Mouse (Mus musculus) central nervous system, embryonic 18 days (tissue): ENCODE measurements around the gene Olfr747. TPM values are rescaled to one million over a fixed set of nuclear protein-coding genes. Genes with fewer than 3 reads are reported as not detected.

ENCODE experiments used
- polyA plus RNA-seq: library from polyadenylated mRNA; depleted of rRNA; stranded (reverse); fragments of >200 nt; gene quantifications from 2 replicates; pipeline ENCODE4 v1.2.3, GENCODE M21; 2012; rRNA removed

Gene Olfr747
- not detected in 2 replicates for polyA plus RNA-seq

GRCm38 (mm10) chr14:50693106-50693505, at the start of gene Olfr747:
Gene Olfr747 (minus strand): TSS chr14:50693206.

GRCm38 (mm10) chr14:50707073-50707472, 14.1 kb upstream of the Olfr747 start, which contains the start of gene Olfr748:
Gene Olfr748 (plus strand): TSS chr14:50707373.

GRCm38 (mm10) chr14:50646783-50647182, 46.2 kb downstream of the Olfr747 start, which contains the start of gene Olfr746:
Gene Olfr746 (plus strand): TSS chr14:50647083.

GRCm38 (mm10) chr14:50639088-50639487, 53.9 kb downstream of the Olfr747 start, which contains the start of gene Olfr745:
Gene Olfr745 (plus strand): TSS chr14:50639388.

Other genes starting within 250 kb of the Olfr747 start
- not detected in 2 replicates for gene Olfr740, start 247.7 kb downstream of the Olfr747 start, polyA plus RNA-seq
- not detected in 2 replicates for gene Olfr741, start 220.5 kb downstream of the Olfr747 start, polyA plus RNA-seq
- not detected in 2 replicates for gene Olfr742, start 189.6 kb downstream of the Olfr747 start, polyA plus RNA-seq
- not detected in 2 replicates for gene Olfr743, start 171.4 kb downstream of the Olfr747 start, polyA plus RNA-seq
- not detected in 2 replicates for gene Olfr744, start 78.3 kb downstream of the Olfr747 start, polyA plus RNA-seq
- not detected in 2 replicates for gene Olfr745, start 53.8 kb downstream of the Olfr747 start, polyA plus RNA-seq
- gene Olfr746, start 46.1 kb downstream of the Olfr747 start, polyA plus RNA-seq, result not detected in 2 replicates
- gene Olfr748, start 14.2 kb upstream of the Olfr747 start, polyA plus RNA-seq, result not detected in 2 replicates
- gene Olfr749, start 51.9 kb upstream of the Olfr747 start, polyA plus RNA-seq, result not detected in 2 replicates
- 110 and 120 TPM in 2 replicates for gene Ttc5, start 92.3 kb upstream of the Olfr747 start, polyA plus RNA-seq
- gene Ccnb1ip1, start 114.5 kb upstream of the Olfr747 start, polyA plus RNA-seq, result 0.05 TPM in 1 of 2 replicates, not detected in the other
- gene Parp2, start 114.6 kb upstream of the Olfr747 start, polyA plus RNA-seq, result 64.8 and 70.7 TPM in 2 replicates
- 3.6 and 4.7 TPM in 2 replicates for gene Tep1, start 177.4 kb upstream of the Olfr747 start, polyA plus RNA-seq
- gene Klhl33, start 204.3 kb upstream of the Olfr747 start, polyA plus RNA-seq, result 2.2 and 2.5 TPM in 2 replicates
- gene Osgep, start 231.7 kb upstream of the Olfr747 start, polyA plus RNA-seq, result 104 and 110 TPM in 2 replicates
- 136 and 142 TPM in 2 replicates for gene Apex1, start 231.8 kb upstream of the Olfr747 start, polyA plus RNA-seq
- 154 and 167 TPM in 2 replicates for gene Pip4p1, start 237.7 kb upstream of the Olfr747 start, polyA plus RNA-seq
- gene Pnp, start 237.9 kb upstream of the Olfr747 start, polyA plus RNA-seq, result 20.7 and 23.4 TPM in 2 replicates